Mouse (Mus musculus): ENCODE measurements around the gene Rock2. TPM values are rescaled to one million over a fixed set of nuclear protein-coding genes. Genes with fewer than 3 reads are reported as not detected.
"Not testable (repeated sequence)": the region's sequence is repeated elsewhere in the genome, so short reads cannot be mapped to it uniquely, and the experiment has no call there.

The Rock2 gene
- polyA plus RNA-seq, 1 experiment from 2014 or later = 29.7 TPM

- no peak overlapping the region; the same call in 1 of the 2 replicates for H3K4me3 ChIP-seq
- H3K4me2 ChIP-seq = peak overlapping the region; percentile 93
- H3K9me3 ChIP-seq (replicated peaks) = no peaks in the 10 kb centered on the region
- no peak for ATAC-seq (ENCODE audit: insufficient number of reproducible peaks, low FRiP score)
- WGBS = 37% methylated on average over 6 of the region's 6 CpGs
- no peak overlapping the region for H3K27ac ChIP-seq (ENCODE audit: poor library complexity, severe bottlenecking)
- peaks cover 6% of the 10 kb centered on the region; the same call in 1 of the 2 replicates for H3K36me3 ChIP-seq
- H3K4me1 ChIP-seq (replicated peaks) = peaks cover 24% of the 10 kb centered on the region
- H3K9ac ChIP-seq = no peak overlapping the region
- H3K27me3 ChIP-seq (replicated peaks) = 0 out of 2 replicates have a peak, but pooled peaks cover 4% of the 10 kb centered on the region
These were observed 105.9 kb downstream of the Rock2 start for GRCm38 (mm10) chr12:17000628-17001027.

- H3K9ac ChIP-seq = no peak overlapping the region
- no peak overlapping the region for H3K27ac ChIP-seq (ENCODE audit: poor library complexity, severe bottlenecking)
- H3K4me3 ChIP-seq = no peak overlapping the region
- 0 out of 2 replicates have a peak, but pooled peaks cover 4% of the 10 kb centered on the region for H3K27me3 ChIP-seq (replicated peaks)
- no peak overlapping the region for H3K4me2 ChIP-seq
- ATAC-seq (ENCODE audit: insufficient number of reproducible peaks, low FRiP score) = no peak
- no peaks in the 10 kb centered on the region for H3K9me3 ChIP-seq (replicated peaks)
- H3K4me1 ChIP-seq (replicated peaks) = peaks cover 24% of the 10 kb centered on the region
- H3K36me3 ChIP-seq = 0 out of 2 replicates have a peak, but pooled peaks cover 1% of the 10 kb centered on the region
- 45% methylated on average over 4 of the region's 4 CpGs for WGBS
These were observed 106.5 kb downstream of the Rock2 start for GRCm38 (mm10) chr12:17001211-17001610.

- H3K27me3 ChIP-seq (replicated peaks) = no peaks in the 10 kb centered on the region
- 0 out of 2 replicates have a peak, but pooled peaks cover 11% of the 10 kb centered on the region for H3K9me3 ChIP-seq (replicated peaks)
- H3K4me2 ChIP-seq = no peak overlapping the region
- no peak overlapping the region for H3K27ac ChIP-seq (ENCODE audit: poor library complexity, severe bottlenecking)
- H3K9ac ChIP-seq = no peak overlapping the region
- H3K36me3 ChIP-seq = no peaks in the 10 kb centered on the region
- H3K4me1 ChIP-seq (replicated peaks) = peaks cover 4% of the 10 kb centered on the region; the same call in 1 of the 2 replicates
- no peak for ATAC-seq (ENCODE audit: insufficient number of reproducible peaks, low FRiP score)
- H3K4me3 ChIP-seq = no peak overlapping the region
- 95% methylated on average over 6 of the region's 6 CpGs for WGBS
These were observed 114.8 kb downstream of the Rock2 start for GRCm38 (mm10) chr12:17009466-17009865.

- Histone ChIP-seq H3K4me3 (peak within 1 kb of the TSS; percentile 50), H3K36me3 (no peaks in the 10 kb centered on the region), H3K9me3 (replicated peaks) (0 out of 2 replicates have a peak, but pooled peaks cover 11% of the 10 kb centered on the region), H3K4me1 (replicated peaks) (peaks cover 4% of the 10 kb centered on the region; the same call in 1 of the 2 replicates), H3K9ac (peak within 1 kb of the TSS; percentile 66), H3K27ac (ENCODE audit: poor library complexity, severe bottlenecking) (no peak within 1 kb of the TSS), H3K4me2 (peak within 1 kb of the TSS; percentile 81), H3K27me3 (replicated peaks) (no peaks in the 10 kb centered on the region)
- ATAC-seq (ENCODE audit: insufficient number of reproducible peaks, low FRiP score) = peak; percentile 67
- WGBS = 6% methylated on average over 29 of the region's 29 CpGs
These were observed 116.6 kb downstream of the Rock2 start, which contains the start of gene 2410004P03Rik for GRCm38 (mm10) chr12:17011100-17011870. 2410004P03Rik (minus strand) TSS chr12:17011727.

GRCm38 (mm10) chr12:17012067-17012899 lies 117.6 kb downstream of the Rock2 start:
- peak; percentile 10; the same call in 1 of the 2 replicates for ATAC-seq (ENCODE audit: insufficient number of reproducible peaks, low FRiP score)
- no peaks in the 10 kb centered on the region for H3K27me3 ChIP-seq (replicated peaks)
- peaks cover 4% of the 10 kb centered on the region; the same call in 1 of the 2 replicates for H3K4me1 ChIP-seq (replicated peaks)
- 0 out of 2 replicates have a peak, but pooled peaks cover 11% of the 10 kb centered on the region for H3K9me3 ChIP-seq (replicated peaks)
- no peaks in the 10 kb centered on the region for H3K36me3 ChIP-seq
- no peak overlapping the region for H3K9ac ChIP-seq
- H3K4me3 ChIP-seq = no peak overlapping the region
- WGBS = 72% methylated on average over 2 of the region's 2 CpGs
- H3K4me2 ChIP-seq = no peak overlapping the region
- no peak overlapping the region for H3K27ac ChIP-seq (ENCODE audit: poor library complexity, severe bottlenecking)

- Histone ChIP-seq H3K9ac (no peak overlapping the region), H3K27ac (ENCODE audit: poor library complexity, severe bottlenecking) (no peak overlapping the region), H3K4me1 (replicated peaks) (peaks cover 4% of the 10 kb centered on the region; the same call in 1 of the 2 replicates), H3K4me2 (no peak overlapping the region), H3K9me3 (replicated peaks) (no peaks in the 10 kb centered on the region), H3K4me3 (no peak overlapping the region), H3K27me3 (replicated peaks) (no peaks in the 10 kb centered on the region), H3K36me3 (no peaks in the 10 kb centered on the region)
- no peak for ATAC-seq (ENCODE audit: insufficient number of reproducible peaks, low FRiP score)
- 78% methylated on average over 2 of the region's 2 CpGs for WGBS
These were observed 121.0 kb downstream of the Rock2 start for GRCm38 (mm10) chr12:17015711-17016110.

- Histone ChIP-seq H3K27me3 (replicated peaks) (no peaks in the 10 kb centered on the region), H3K9me3 (replicated peaks) (0 out of 2 replicates have a peak, but pooled peaks cover 4% of the 10 kb centered on the region), H3K4me3 (no peak overlapping the region), H3K4me2 (no peak overlapping the region), H3K27ac (ENCODE audit: poor library complexity, severe bottlenecking) (no peak overlapping the region), H3K9ac (no peak overlapping the region), H3K36me3 (no peaks in the 10 kb centered on the region), H3K4me1 (replicated peaks) (no peaks in the 10 kb centered on the region)
- 31% methylated on average over 4 of the region's 4 CpGs for WGBS
- ATAC-seq (ENCODE audit: insufficient number of reproducible peaks, low FRiP score) = no peak
These were observed 123.8 kb downstream of the Rock2 start for GRCm38 (mm10) chr12:17018468-17018867.

- not testable (repeated sequence) for ATAC-seq (ENCODE audit: insufficient number of reproducible peaks, low FRiP score); H3K4me1 ChIP-seq (replicated peaks); H3K4me3 ChIP-seq; H3K36me3 ChIP-seq; H3K4me2 ChIP-seq; H3K9ac ChIP-seq; H3K27me3 ChIP-seq (replicated peaks); H3K9me3 ChIP-seq (replicated peaks); H3K27ac ChIP-seq (ENCODE audit: poor library complexity, severe bottlenecking)
- WGBS = 61% methylated on average over 4 of the region's 4 CpGs
These were observed 126.4 kb downstream of the Rock2 start for GRCm38 (mm10) chr12:17021125-17021524.

GRCm38 (mm10) chr12:17022145-17022544 lies 127.5 kb downstream of the Rock2 start:
- 80% methylated on average over 4 of the region's 4 CpGs for WGBS
- H3K9ac ChIP-seq = no peak overlapping the region
- no peak for ATAC-seq (ENCODE audit: insufficient number of reproducible peaks, low FRiP score)
- 0 out of 2 replicates have a peak, but pooled peaks cover 6% of the 10 kb centered on the region for H3K4me1 ChIP-seq (replicated peaks)
- H3K36me3 ChIP-seq = no peaks in the 10 kb centered on the region
- no peaks in the 10 kb centered on the region for H3K27me3 ChIP-seq (replicated peaks)
- H3K27ac ChIP-seq (ENCODE audit: poor library complexity, severe bottlenecking) = no peak overlapping the region
- H3K4me3 ChIP-seq = no peak overlapping the region
- H3K9me3 ChIP-seq (replicated peaks) = 0 out of 2 replicates have a peak, but pooled peaks cover 5% of the 10 kb centered on the region
- no peak overlapping the region for H3K4me2 ChIP-seq

- no peaks in the 10 kb centered on the region for H3K27me3 ChIP-seq (replicated peaks)
- no peak overlapping the region for H3K9ac ChIP-seq
- H3K4me1 ChIP-seq (replicated peaks) = 0 out of 2 replicates have a peak, but pooled peaks cover 6% of the 10 kb centered on the region
- H3K27ac ChIP-seq (ENCODE audit: poor library complexity, severe bottlenecking) = no peak overlapping the region
- H3K4me3 ChIP-seq = no peak overlapping the region
- WGBS = 81% methylated on average over 6 of the region's 6 CpGs
- H3K36me3 ChIP-seq = no peaks in the 10 kb centered on the region
- no peak overlapping the region for H3K4me2 ChIP-seq
- 0 out of 2 replicates have a peak, but pooled peaks cover 12% of the 10 kb centered on the region for H3K9me3 ChIP-seq (replicated peaks)
- ATAC-seq (ENCODE audit: insufficient number of reproducible peaks, low FRiP score) = no peak
These were observed 129.9 kb downstream of the Rock2 start for GRCm38 (mm10) chr12:17024554-17025110.

Measured in heart, embryonic 12.5 days (tissue).